Mouse (Mus musculus) NIH3T3 (cell line): ENCODE measurements at regions not wholly inside any gene's neighbourhood (a gene's known extent, or its start where the extent isn't known, plus 50 kb on each side); places are given as distances from the start of the nearest gene placed in this dataset.
A peak's percentile ranks its signal among the peaks of the same experiment; 100 is the strongest.

Experiments
- DNase-seq: peaks from one replicate; pipeline ENCODE4 v3.0.0-alpha.2; 2012; ENCODE audit warnings: low read depth

GRCm38 (mm10) chr4:95230461-95230860 is 178.4 kb upstream of the Jun start:
- no peak for DNase-seq

GRCm38 (mm10) chr4:95233034-95233433 is 181.0 kb upstream of the Jun start:
- DNase-seq, result no peak

- peak; percentile 27 for DNase-seq
Measured at GRCm38 (mm10) chr4:95234030-95234555, 182.1 kb upstream of the Jun start.

- DNase-seq, result peak; percentile 62
Measured at GRCm38 (mm10) chr4:95247977-95248376, 196.0 kb upstream of the Jun start.

- DNase-seq, result no peak
Measured at GRCm38 (mm10) chr4:95249031-95249430, 197.0 kb upstream of the Jun start.

DNA sequence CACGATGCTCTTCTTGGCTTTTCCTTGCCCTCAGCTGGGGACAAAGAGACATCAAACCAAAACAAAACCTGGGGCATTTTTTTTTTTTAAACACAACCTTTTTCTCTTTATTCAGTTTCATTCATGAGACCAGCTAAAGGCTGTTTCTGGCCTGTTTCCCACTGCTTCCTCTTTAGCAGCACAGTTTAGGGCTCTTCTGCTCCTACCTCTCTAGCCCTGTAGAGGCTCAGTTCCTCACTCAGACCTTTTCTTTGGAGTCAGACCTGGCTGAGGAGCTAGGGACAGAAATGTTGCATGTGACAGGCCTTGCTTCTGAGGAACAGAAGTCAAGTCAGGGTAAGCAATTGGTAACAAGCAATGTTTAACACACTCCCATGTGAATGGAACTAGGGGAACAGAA is 198.1 kb upstream of the Jun start:
- DNase-seq, result no peak

GRCm38 (mm10) chr4:95269766-95270165 is 217.7 kb upstream of the Jun start:
- no peak for DNase-seq

- no peak for DNase-seq
Measured at GRCm38 (mm10) chr4:95270389-95270788, 218.4 kb upstream of the Jun start.

DNA sequence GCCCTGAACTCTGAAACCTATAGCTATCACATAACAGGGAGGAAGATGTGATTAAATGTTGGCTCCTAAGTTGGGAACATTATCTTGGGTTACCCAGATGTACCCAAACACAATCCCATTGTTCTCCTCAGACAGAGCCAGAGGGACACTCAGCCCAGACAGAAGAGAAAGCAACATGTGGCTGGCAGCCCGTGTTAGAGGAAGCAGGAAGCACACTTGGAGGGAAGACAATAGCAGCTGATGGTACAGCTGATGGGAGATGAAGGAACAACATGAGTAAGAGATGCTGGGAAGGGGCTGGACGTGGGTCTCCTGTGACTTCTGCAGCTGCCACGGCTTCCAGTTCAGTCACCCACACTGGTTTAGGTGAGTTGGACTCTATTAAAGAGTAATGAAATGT is 224.2 kb upstream of the Jun start:
- DNase-seq, result no peak

GRCm38 (mm10) chr4:95277989-95278713 is 226.1 kb upstream of the Jun start:
- DNase-seq, result no peak

GRCm38 (mm10) chr4:95278714-95279095 is 226.7 kb upstream of the Jun start:
- peak; percentile 59 for DNase-seq

- DNase-seq, result no peak
Measured at GRCm38 (mm10) chr4:95279200-95279599, 227.2 kb upstream of the Jun start.

DNA sequence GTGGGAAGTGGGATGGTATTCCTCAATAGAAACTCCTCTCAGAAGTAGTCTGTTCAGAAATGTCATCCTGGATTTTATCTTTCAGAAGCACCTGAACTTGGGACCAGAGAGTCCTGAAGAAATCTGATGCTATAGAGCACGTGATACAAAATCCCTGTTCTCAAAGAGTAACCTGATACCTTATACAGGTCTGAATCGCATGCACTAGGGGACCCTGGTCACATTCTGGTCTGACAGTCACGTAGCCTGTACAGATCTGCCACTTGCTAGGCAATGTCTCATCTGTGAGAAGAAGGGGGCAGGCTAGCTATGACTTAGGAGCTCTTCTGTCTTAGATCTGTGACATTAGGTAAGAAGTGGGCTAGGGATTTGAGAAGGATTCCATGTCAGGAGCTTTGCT is 230.1 kb upstream of the Jun start:
- DNase-seq, result no peak

DNA sequence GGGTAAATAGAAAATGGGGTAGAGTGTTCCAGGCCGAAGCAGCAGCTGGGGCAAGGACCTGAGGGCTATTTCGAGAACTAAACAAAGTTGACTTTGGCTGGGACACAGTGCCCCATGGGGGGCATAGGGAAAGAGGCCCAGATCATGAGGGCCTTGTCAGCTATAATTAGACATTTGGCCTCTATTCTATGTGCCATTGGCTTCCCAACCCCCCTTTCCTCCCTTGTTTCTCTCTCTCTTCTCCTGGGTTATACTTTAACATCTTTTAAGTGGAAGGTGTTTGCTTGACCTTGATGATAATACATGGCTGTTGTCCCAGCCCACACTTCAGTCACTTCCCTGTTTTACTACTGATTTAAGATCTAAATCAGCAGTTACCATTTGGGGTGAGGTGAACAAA is 231.8 kb upstream of the Jun start:
- DNase-seq, result no peak

- DNase-seq, result no peak
Measured at GRCm38 (mm10) chr4:95284192-95284591, 232.2 kb upstream of the Jun start.

GRCm38 (mm10) chr4:95284696-95285095 is 232.7 kb upstream of the Jun start:
- DNase-seq, result peak; percentile 50

DNA sequence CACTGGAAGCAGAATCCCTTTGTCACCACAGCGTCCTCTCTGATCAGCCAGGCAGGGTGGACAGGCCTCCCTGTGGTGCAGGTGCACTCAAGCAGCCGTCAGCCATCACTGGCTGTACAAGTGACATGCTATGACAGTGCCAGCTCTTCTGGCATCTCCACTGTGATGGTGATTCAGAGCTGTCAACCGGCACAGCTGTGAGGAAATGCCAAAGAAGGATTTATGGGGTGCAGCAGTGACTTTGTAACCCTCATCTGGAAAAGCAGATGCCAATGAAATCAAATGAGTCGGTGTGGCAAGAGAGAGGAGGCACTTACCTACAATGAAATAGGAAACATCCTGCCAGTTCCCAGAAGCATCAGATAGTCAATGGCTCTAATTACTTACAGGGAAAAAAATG is 238.3 kb upstream of the Jun start:
- peak; percentile 34 for DNase-seq

- no peak for DNase-seq
Measured at GRCm38 (mm10) chr4:95294110-95294509, 242.1 kb upstream of the Jun start.

DNA sequence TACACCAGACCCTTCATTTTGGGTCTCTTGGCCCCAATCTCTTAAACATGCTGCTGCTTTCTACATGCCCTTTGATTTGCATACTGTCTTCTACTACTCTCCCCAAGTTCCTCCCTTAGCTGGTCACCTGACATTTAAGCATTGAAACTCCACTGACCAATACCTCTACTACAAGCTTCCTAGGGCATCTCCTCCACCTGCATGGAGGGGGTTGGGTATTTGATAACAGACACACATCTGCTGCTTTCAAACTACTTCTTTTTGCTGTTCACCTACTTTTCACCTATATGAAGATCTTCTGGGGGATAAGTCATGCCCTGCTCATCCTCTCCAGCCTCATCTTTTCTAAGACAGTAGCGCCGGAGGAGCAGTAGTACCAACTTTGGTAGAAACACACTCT is 249.9 kb upstream of the Jun start:
- DNase-seq, result no peak

- peak; percentile 70 for DNase-seq
Measured at GRCm38 (mm10) chr4:95303337-95303736, 251.3 kb upstream of the Jun start.

DNA sequence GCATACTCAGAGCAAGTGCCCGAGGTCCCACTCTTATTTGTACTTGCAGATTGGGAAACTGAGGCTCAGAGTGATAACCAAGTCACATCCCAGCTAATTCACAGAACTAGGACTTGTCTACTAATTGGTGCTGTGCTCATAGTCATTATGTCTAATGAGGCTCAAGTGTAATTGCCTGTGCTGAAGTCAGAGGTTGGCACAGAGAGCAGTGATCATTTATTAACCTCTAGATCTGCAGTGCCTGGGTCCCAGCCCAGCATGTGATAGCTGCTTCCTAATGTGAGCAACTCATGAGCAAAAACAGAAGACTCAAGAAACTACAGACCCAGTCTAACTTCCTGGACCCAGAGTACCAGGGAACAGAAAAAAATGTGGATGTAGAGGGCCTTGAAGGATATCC is 252.0 kb upstream of the Jun start:
- no peak for DNase-seq

DNA sequence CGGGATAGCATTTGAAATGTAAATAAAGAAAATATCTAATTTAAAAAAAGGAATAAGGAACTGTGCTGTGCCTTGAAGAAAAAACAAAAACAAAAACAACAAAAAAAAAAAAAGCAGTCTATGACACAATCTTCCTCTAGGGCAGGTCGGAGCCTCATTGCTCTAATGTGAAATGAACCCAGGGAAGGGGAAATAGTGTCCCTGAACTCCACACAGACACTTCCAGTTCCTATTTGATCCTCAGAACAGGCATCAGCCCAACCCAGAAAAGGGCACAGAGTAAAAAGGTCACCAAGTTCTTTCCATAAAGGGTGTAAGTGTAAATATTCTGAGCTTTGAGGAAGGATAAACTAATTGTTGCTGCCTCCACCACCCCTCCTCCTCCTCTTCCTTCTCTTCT is 250.2 kb upstream of the Fggy start:
- no peak for DNase-seq

DNA sequence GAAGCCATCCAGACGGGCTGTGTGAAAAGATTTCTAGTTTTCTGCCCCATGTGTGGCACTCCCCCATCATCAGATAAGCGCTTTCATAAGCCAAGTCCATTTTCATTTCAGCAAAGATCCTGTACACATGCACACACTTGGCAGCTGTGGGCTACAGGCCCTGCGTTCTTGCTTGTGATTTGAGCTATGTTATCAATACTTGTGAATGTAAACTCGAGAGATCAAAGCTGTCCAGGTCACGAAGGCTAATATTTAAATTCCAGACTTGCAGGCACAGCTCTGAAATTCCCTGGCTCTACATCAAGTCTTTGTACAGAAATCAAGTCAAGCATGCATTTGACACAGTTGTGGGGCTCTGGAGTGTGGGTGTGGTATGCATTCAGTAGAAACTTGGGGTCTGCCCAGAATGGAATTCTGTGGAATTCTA is 248.8 kb upstream of the Fggy start:
- peak; percentile 17 for DNase-seq

GRCm38 (mm10) chr4:95310410-95310809 is 246.9 kb upstream of the Fggy start:
- peak; percentile 24 for DNase-seq
